Mouse (Mus musculus) gonadal fat pad, adult 2 months (tissue): ENCODE data around the gene Eif4a2. TPM values are rescaled to one million over a fixed set of nuclear protein-coding genes. Genes with fewer than 3 reads are reported as not detected.
"Not testable (repeated sequence)": the region's sequence is repeated elsewhere in the genome, so short reads cannot be mapped to it uniquely, and the experiment has no call there.

Experiments
- DNase-seq: peaks from one replicate; pipeline ENCODE4 v3.0.0-alpha.2; 2012; ENCODE audit warnings: low read depth
- polyA plus RNA-seq: library from polyadenylated mRNA; depleted of rRNA; stranded (reverse); fragments of >200 nt; gene quantifications from 2 replicates; pipeline ENCODE4 v1.2.3, GENCODE M21; 2012; rRNA removed

Gene Eif4a2
- polyA plus RNA-seq: 149 and 173 TPM in 2 replicates

DNA sequence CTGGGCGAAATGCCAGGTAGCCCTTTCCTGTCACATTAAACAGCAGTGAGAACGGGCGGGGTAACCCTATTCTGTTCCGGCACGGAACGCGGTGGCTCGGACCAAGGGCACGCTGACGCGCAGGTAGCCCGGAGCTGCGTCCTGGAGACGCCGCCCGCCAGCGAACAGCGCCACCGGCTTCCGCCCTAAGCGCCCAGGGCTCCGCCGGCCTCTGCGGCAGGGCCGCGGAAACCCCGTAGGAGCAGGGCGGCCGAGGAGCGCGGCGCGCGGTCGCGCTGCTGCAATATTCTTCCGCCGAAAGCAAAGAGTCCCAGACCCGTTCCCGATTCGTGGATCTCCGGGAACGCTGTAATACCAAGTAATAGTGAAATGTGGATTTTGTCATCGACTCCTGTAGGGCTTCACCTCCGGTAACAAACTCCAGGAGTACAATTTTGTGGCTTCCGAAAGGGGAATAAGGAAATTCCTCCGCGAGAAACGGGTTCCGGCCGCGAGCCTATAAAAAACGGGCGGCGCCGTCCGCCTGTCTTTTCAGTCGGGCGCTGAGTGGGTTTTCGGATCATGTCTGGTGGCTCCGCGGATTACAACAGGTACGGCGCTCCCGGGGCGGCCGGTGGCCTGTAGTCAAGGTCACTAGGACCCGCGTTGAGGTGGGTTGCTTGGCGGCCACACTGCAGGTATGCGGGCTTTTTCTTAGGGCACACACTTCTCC lies at the start of gene Eif4a2:
Eif4a2 (plus strand) TSS at position 214 of the 712 bp plus-strand sequence.
- peak; percentile 57 for DNase-seq

GRCm38 (mm10) chr16:23057668-23058447 lies 49.4 kb upstream of the Eif4a2 start, which contains the start of gene Kng1:
Kng1 (plus strand) TSS chr16:23057865.
- DNase-seq: peak; percentile 4

DNA sequence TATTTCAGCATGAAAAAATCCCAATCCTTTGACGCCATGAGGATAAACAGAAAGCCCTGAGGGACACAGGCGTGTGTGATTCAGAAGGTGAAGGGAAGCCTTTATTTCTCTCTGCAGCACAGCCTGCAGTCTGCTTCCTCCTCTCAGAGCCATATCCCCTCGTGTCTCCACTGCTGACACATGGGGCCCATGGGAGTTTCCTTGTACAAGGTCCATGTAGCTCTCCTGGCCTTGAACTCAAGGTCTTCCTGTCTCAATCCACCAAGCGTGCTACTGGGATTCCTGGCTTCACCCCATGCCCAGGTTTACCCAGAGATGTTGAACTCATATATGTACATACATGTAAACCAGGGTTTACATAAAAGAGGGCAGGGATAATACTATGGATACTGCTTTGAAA lies 47.6 kb upstream of the Eif4a2 start:
- DNase-seq: not testable (repeated sequence)

DNA sequence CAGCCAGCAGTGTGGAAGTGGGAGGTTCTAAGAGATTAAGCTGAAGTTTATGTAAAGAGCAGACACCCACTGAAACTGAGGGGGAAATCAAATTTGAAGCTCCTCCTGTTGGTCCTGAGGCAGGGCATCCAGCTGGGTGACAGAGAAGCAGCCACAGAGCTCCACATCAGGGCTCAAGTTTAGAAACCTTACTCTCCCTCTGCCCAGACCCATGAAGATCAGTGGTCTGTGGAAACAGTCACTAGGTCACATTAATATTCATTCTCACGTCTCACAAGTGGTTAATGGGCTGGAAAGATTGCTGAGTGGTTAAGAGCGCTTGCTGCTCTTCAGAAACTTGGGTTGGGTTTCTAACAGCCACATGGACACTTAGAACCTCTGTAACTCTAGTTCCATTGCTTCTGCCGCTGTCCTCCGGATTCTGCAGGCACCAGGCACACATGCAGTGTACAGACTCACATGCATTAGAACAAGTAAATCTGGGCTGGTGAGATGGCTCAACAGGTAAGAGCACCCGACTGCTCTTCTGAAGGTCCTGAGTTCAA lies 46.4 kb upstream of the Eif4a2 start:
- not testable (repeated sequence) for DNase-seq

DNA sequence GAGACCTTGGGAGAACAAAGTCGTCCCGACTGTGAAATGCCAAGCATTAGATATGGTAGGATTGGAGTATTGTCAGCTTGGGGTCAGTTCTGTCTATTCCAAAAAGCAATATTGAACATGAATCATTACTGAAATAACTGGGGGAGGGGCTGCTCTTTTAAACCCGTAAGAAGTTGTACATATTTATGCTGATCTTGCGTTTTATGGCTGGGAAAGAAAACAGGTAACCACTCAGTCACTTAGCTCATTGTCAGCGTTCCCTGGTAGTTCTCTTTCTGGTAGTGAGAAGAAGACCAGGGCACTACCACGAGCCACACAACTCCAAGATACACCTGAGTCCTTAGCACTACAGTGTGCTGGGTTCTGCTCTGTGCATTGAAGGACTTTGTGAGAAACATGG lies 29.7 kb upstream of the Eif4a2 start:
- not testable (repeated sequence) for DNase-seq

DNA sequence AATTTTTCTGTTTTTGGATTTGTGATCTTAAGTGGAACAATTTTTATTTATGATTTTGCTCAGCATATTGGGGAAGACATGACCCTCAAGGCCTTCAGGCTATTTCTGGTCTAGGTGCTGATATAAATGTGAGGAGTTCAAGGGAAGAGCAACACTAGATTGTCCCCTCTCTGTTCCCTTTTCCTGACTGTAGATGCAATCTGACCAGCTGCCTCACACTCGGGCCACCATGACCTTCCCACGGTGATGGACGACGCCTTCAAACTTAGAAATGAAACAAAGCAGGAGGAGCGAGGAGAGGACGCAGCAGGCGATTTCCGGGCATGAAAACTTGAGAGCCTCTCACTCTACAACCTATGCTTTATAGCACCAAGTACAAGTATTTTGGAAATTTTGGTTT lies 20.1 kb upstream of the Eif4a2 start:
- DNase-seq: not testable (repeated sequence)

GRCm38 (mm10) chr16:23087712-23088111 lies 19.5 kb upstream of the Eif4a2 start:
- not testable (repeated sequence) for DNase-seq

- not testable (repeated sequence) for DNase-seq
These were observed 18.8 kb upstream of the Eif4a2 start for GRCm38 (mm10) chr16:23088491-23088890.

DNA sequence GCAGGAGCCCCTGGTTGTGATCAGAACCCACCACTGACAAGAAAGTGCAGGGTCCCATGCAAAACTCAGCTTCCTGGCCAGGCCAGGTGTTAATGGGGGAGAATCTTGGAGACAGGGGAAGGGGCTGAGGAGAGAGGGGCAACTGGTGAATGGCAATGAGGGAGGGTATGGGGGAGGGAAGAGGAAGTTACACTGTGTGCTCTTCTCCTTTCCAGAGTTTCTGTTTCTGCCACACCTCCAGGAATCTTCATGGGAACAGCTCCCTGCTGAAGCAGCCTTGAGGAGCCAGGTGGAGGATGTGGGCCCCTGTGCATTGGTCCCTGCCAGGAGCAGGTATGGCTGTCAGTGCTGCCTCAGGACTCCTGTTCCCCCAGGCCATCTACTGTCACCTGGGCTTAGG lies 15.9 kb upstream of the Eif4a2 start:
- DNase-seq: not testable (repeated sequence)

DNA sequence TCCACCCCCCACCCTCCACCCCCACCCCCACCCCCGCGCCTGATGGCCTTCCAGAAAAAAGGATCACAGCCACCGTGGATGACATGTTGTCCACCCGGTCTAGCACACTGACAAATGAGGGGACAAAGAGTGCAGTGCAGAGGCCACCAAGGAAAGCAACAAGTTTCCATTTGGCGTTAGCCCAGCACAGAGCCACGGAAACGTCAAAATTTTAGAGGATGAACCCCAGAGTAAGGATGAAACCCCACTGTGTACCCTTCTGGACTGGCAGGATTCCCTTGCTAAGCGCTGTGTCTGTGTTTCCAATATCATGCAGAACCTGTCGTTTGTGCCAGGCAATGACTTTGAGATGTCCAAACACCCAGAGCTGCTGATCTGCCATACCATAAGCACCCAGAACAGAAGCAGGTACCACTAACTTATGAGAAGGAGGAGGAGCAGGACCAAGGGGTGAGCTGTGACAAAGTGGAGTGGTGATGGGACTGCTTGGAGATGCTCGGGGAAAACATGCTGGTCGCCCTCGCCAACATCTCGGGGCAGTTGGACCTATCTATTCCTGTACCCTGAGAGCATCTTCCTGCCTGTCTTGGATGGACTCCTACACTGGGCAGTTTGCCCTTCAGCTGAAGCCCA lies 13.8 kb upstream of the Eif4a2 start:
- no peak for DNase-seq

DNA sequence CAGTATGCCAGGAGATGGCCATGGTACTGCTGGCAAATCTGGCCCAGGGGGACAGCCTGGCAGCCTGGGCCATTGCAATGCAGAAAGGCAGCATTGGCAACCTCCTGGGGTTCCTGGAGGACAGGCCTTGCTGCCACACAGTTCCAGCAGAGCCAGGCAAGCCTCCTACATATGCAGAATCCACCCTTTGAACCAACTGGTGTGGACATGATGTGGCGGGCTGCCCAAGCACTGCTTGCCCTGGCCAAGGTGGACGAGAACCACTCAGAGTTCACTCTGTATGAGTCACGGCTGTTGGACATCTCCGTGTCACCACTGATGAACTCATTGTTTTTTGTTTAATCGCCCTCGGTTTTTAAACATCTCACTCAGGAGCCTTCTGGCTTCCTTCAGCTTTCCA lies 13.1 kb upstream of the Eif4a2 start:
- DNase-seq: no peak

GRCm38 (mm10) chr16:23095581-23095980 lies 11.7 kb upstream of the Eif4a2 start:
- not testable (repeated sequence) for DNase-seq

DNA sequence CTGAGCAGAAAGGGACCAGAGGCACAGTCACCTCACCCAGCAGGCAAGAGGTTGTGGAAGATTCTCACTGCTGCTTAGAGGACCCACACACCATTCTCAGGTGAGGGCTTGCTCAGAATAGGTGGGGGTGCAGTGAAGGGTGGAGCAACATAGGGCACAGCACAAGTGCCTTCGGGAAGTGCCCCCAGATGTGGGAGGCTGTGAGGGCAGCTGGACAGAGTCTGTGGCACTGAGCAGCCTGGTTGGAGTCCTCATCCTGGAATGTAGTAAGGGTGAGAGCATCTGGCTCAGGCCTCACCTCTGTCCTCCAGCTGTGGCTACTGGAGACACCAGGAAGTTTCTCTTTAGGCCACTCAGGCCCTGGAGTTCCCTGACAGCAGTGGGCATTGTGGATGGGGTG lies 10.4 kb upstream of the Eif4a2 start:
- not testable (repeated sequence) for DNase-seq

- DNase-seq: not testable (repeated sequence)
These were observed 9.7 kb upstream of the Eif4a2 start for GRCm38 (mm10) chr16:23097290-23098104.

DNA sequence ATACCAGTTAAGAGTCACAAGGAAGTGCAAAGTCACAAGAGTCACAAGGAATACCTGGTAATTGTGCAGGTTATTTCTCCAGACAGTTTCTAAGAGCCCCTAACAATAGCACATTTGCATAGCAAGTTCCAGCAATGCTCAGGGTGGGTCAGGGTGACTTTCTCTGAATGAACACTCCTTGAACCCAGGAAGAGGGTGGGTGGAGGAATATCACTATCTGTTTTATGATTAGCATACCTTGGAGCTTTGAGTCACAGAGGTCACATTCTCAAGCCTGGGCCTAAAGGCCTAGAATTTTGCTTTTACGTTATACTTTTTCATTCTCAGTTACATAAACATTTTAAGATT lies 9.2 kb upstream of the Eif4a2 start:
- DNase-seq: not testable (repeated sequence)

GRCm38 (mm10) chr16:23099632-23100031 lies 7.6 kb upstream of the Eif4a2 start:
- no peak for DNase-seq

DNA sequence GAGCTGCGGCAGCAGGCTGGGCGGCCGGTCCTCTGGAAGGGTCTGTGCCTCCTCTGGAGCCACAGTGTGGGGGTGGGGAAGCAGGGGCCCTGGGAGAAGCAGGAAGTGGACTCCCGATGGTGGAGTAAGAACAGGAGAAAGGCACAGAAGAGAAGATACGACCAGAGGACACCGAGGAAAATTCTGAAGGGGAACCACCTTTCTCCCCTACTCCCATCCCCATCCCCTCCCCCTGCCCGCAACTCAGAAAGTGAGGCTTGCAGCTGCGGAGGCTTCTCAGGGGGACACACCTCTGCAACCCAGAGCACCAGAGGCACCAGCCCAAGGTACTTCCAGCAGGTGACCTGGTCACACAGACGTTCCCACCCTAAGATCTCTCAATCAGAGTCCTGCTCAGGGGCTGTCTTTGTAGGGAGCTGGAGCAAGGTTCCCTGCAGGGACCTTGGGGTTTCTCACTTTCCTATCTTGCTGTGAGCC lies 7.1 kb upstream of the Eif4a2 start:
- DNase-seq: no peak

DNA sequence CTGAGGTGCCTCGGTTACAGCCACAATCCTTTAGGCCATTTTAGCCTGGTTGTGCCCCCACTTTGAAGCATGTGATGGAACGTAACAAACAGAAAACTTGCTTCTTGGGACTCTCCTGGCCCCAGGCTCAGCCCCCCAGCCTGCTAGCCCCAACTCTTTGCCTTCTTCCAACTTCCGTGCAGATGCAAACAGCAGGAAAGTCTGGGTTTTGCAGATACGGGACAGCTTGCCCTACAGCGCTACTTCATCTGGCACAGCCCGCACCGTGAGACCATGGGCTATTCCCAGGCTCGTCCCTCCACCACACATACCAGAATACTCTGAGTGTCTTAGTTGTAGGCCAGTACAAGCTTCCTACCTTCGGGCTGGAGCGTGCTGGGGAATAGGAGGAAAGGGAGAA lies 6.6 kb upstream of the Eif4a2 start:
- no peak for DNase-seq

- DNase-seq: no peak
These were observed 4.8 kb upstream of the Eif4a2 start for GRCm38 (mm10) chr16:23102340-23103037.

DNA sequence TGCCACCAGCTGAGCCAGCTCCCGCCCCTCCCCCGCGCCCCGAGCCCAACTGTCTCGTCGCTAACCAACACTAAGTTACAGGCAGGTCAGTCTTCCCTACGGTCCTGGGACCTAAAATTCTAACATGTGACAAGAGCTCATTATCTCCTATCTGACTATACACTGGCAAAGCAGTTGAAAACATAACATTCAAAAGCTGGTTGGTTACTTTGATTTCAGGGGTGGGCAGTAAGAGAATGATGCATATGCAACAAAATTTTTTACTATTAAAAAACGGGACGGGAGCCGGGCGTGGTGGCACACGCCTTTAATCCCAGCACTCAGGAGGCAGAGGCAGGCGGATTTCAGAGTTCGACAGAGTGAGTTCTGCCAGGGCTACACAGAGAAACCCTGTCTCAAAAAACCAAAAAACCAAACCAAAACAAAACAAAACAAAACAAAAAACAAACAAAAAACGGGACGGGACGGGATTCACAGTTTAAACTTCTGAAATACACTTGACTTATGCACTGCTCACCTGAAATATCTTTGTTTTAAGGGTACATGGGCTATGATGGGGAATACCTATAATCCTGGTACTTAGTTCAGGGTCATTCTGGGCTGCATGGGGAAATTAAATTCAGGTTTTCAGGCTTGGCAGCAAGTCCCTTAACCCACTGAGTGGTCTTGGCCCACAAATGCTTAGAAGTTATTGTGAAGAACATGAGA lies 4.1 kb upstream of the Eif4a2 start:
- no peak for DNase-seq
